Mouse (Mus musculus): Measurements from ENCODE around the gene Hcn2. TPM values are rescaled to one million over a fixed set of nuclear protein-coding genes. Genes with fewer than 3 reads are reported as not detected.

Gene Hcn2
- polyA plus RNA-seq, 1 experiment from 2014 or later, result not detected

DNA sequence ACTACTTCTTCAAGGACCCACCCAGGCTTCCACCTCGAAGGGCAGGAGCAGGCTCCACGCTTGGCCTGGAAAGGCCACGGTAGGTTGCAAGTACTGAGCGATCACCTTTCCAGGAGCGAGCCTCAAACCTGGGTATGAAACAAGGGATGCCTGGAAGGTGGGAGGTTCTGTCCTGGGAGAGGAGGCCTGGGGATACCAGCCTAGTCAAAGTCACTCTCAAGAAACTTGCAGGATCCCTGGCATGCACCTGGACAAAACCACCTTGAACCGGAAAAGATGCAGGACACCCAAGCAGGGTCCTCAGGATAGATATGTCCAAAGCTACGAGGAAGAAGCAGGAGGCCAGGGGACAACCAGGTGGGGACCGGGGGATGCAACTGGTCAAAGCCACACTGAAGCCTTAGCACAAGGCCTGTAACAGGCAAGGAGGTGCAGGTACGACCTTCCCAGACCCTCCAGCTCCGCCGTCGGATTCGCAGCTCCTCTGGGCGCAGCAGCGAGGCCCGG is 49.6 kb downstream of the Hcn2 start:
- no peak for TF ChIP-seq CTCF (IDR thresholded peaks at IDR 0.05; ENCODE audit: low read depth)
- Histone ChIP-seq H3K4me1 (ENCODE audit: insufficient read depth) (peaks cover 8% of the 10 kb centered on the region), H3K9ac (peak overlapping the region; percentile 90), H3K27me3 (ENCODE audit: insufficient read depth, low read length) (no peaks in the 10 kb centered on the region), H3K4me2 (peak overlapping the region; percentile 97), H3K9me3 (ENCODE audit: low read depth, low read length) (no peaks in the 10 kb centered on the region), H3K4me3 (ENCODE audit: low read depth, low read length) (peak overlapping the region; percentile 87), H3K36me3 (ENCODE audit: insufficient read depth) (peaks cover 19% of the 10 kb centered on the region), H3K27ac (ENCODE audit: low read depth) (peak overlapping the region; percentile 88)
- WGBS, result 4% methylated on average over 16 of the region's 16 CpGs
- ATAC-seq (ENCODE audit: insufficient read depth) (no peak; the same call in 1 of the 2 replicates), DNase-seq (no peak)

DNA sequence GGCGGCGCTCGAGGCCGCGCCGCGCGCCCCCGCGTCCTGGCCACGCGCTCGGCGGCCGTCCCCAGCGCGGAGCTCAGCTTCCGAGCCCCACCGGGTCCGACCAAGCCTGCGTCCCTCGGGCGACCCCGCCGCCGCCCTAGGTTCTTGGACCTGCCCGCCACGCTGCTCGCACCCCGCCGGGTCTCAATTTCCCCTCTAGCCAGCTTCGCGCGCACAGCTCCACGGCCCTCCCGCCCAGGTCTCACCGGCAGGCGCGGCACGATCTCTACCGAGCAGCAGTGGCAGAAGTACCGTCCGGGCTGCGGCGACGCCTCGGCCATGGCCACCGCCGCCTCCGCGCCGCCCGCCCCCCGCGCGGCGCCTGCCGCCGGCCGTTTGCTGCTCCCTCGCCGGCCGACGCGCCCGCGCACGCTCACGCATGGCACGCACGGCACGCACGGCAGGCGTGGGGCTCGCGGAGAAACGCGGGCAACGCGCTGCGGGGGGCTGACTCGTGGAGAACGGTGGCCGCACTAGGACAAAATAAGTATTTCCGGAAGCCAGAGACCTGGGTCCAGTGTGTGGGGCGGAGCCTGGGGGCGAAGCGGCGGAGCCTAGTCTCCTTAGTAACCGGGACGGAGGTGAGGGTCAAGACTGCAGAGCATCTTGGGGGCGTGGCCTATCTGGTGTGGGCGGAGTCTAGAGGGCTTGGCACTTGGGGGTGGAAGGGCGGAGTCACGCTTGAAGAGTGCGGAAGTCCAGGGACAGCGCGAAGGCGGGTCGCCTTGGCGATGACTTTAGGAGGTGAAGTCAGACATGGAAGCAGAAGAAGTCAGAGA is 50.3 kb downstream of the Hcn2 start, which contains the start of gene Rnf126:
TSS of gene Rnf126 (minus strand) at position 445 of the 818 bp plus-strand sequence.
- ATAC-seq (ENCODE audit: insufficient read depth) (peak; percentile 91), DNase-seq (peak; percentile 100)
- Histone ChIP-seq H3K9me3 (ENCODE audit: low read depth, low read length) (no peaks in the 10 kb centered on the region), H3K4me2 (peak within 1 kb of the TSS; percentile 97), H3K9ac (peak within 1 kb of the TSS; percentile 90), H3K4me1 (ENCODE audit: insufficient read depth) (peaks cover 8% of the 10 kb centered on the region), H3K27ac (ENCODE audit: low read depth) (peak within 1 kb of the TSS; percentile 88), H3K4me3 (ENCODE audit: low read depth, low read length) (peak within 1 kb of the TSS; percentile 87), H3K36me3 (ENCODE audit: insufficient read depth) (peaks cover 13% of the 10 kb centered on the region), H3K27me3 (ENCODE audit: insufficient read depth, low read length) (no peaks in the 10 kb centered on the region)
- under 1% methylated on average over 97 of the region's 101 CpGs for WGBS
- TF ChIP-seq CTCF (IDR thresholded peaks at IDR 0.05; ENCODE audit: low read depth), result no peak

- no peak for TF ChIP-seq CTCF (IDR thresholded peaks at IDR 0.05; ENCODE audit: low read depth)
- no peaks in the 10 kb centered on the region for H3K27me3 ChIP-seq (ENCODE audit: insufficient read depth, low read length)
- peak overlapping the region; percentile 97 for H3K4me2 ChIP-seq
- H3K36me3 ChIP-seq (ENCODE audit: insufficient read depth), result peaks cover 4% of the 10 kb centered on the region; the same call in 1 of the 2 replicates
- H3K27ac ChIP-seq (ENCODE audit: low read depth), result peak overlapping the region; percentile 88
- 10% methylated on average over 39 of the region's 40 CpGs for WGBS
- peaks cover 8% of the 10 kb centered on the region for H3K4me1 ChIP-seq (ENCODE audit: insufficient read depth)
- ATAC-seq (ENCODE audit: insufficient read depth), result peak; percentile 84
- peak overlapping the region; percentile 87 for H3K4me3 ChIP-seq (ENCODE audit: low read depth, low read length)
- peak; percentile 98 for DNase-seq
- H3K9ac ChIP-seq, result peak overlapping the region; percentile 40
- no peaks in the 10 kb centered on the region for H3K9me3 ChIP-seq (ENCODE audit: low read depth, low read length)
These were observed 51.2 kb downstream of the Hcn2 start for GRCm38 (mm10) chr10:79767372-79768244.

- H3K27me3 ChIP-seq (ENCODE audit: insufficient read depth, low read length), result no peaks in the 10 kb centered on the region
- no peak overlapping the region for H3K4me3 ChIP-seq (ENCODE audit: low read depth, low read length)
- WGBS, result 0% methylated on average over 5 of the region's 5 CpGs
- H3K36me3 ChIP-seq (ENCODE audit: insufficient read depth), result no peaks in the 10 kb centered on the region
- H3K4me2 ChIP-seq, result no peak overlapping the region
- H3K9ac ChIP-seq, result no peak overlapping the region
- no peak overlapping the region for H3K27ac ChIP-seq (ENCODE audit: low read depth)
- DNase-seq, result peak; percentile 90
- peak; percentile 98 for TF ChIP-seq CTCF (IDR thresholded peaks at IDR 0.05; ENCODE audit: low read depth)
- no peaks in the 10 kb centered on the region for H3K9me3 ChIP-seq (ENCODE audit: low read depth, low read length)
- H3K4me1 ChIP-seq (ENCODE audit: insufficient read depth), result peaks cover 8% of the 10 kb centered on the region
- ATAC-seq (ENCODE audit: insufficient read depth), result no peak; the same call in 1 of the 2 replicates
These were observed 52.0 kb downstream of the Hcn2 start for GRCm38 (mm10) chr10:79768400-79768799.

DNA sequence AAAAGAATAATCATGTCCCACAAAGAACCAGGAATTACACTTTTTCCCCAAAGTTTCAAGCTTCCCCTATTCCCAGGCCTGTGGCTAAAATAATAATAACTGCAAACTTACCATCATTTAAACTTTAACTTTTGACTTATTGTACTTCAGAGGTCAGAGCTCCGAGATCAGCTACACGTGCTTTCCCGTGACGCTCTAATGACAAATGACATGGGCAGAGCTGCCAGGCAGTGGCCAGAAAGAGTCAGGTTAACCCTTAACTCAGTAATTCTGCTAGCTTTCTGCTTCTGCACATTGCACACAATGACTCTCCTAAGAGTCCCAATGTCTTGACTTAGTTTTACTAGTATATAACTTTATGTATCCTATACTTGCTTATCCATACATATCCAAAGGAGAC is 52.9 kb downstream of the Hcn2 start:
- WGBS, result 13% methylated on average over 4 of the region's 4 CpGs
- TF ChIP-seq CTCF (IDR thresholded peaks at IDR 0.05; ENCODE audit: low read depth), result no peak
- H3K4me3 ChIP-seq (ENCODE audit: low read depth, low read length), result no peak overlapping the region

GRCm38 (mm10) chr10:79772320-79772719 is 55.9 kb downstream of the Hcn2 start:
- Histone ChIP-seq H3K4me2 (no peak overlapping the region), H3K36me3 (ENCODE audit: insufficient read depth) (no peaks in the 10 kb centered on the region), H3K27me3 (ENCODE audit: insufficient read depth, low read length) (no peaks in the 10 kb centered on the region), H3K4me3 (ENCODE audit: low read depth, low read length) (no peak overlapping the region), H3K9ac (no peak overlapping the region), H3K9me3 (ENCODE audit: low read depth, low read length) (no peaks in the 10 kb centered on the region; the same call in 1 of the 2 replicates), H3K27ac (ENCODE audit: low read depth) (no peak overlapping the region), H3K4me1 (ENCODE audit: insufficient read depth) (0 out of 2 replicates have a peak, but pooled peaks cover 3% of the 10 kb centered on the region)
- ATAC-seq (ENCODE audit: insufficient read depth) (no peak), DNase-seq (no peak)
- TF ChIP-seq CTCF (IDR thresholded peaks at IDR 0.05; ENCODE audit: low read depth), result peak; percentile 35
- WGBS, result 94% methylated on average over 3 of the region's 3 CpGs

More for the DNA sequence above, 52.9 kb downstream of the Hcn2 start:
- Histone ChIP-seq H3K4me2 (no peak overlapping the region), H3K9ac (no peak overlapping the region), H3K4me1 (ENCODE audit: insufficient read depth) (peaks cover 8% of the 10 kb centered on the region), H3K27me3 (ENCODE audit: insufficient read depth, low read length) (no peaks in the 10 kb centered on the region), H3K9me3 (ENCODE audit: low read depth, low read length) (no peaks in the 10 kb centered on the region), H3K36me3 (ENCODE audit: insufficient read depth) (no peaks in the 10 kb centered on the region), H3K27ac (ENCODE audit: low read depth) (no peak overlapping the region)
- ATAC-seq (ENCODE audit: insufficient read depth), result no peak
- no peak for DNase-seq
